Mouse (Mus musculus) CD8-positive naive resting alpha-beta T cell, adult 2 months (primary cell): ENCODE data around the gene B3gnt2.

ENCODE experiments used
- DNase-seq, 2 experiments: peaks; one replicate each; pipeline ENCODE4 v3.0.0; 2022; ENCODE audit warnings: low read depth in 2 of 2, low spot score in 2 of 2

Gene B3gnt2

DNA sequence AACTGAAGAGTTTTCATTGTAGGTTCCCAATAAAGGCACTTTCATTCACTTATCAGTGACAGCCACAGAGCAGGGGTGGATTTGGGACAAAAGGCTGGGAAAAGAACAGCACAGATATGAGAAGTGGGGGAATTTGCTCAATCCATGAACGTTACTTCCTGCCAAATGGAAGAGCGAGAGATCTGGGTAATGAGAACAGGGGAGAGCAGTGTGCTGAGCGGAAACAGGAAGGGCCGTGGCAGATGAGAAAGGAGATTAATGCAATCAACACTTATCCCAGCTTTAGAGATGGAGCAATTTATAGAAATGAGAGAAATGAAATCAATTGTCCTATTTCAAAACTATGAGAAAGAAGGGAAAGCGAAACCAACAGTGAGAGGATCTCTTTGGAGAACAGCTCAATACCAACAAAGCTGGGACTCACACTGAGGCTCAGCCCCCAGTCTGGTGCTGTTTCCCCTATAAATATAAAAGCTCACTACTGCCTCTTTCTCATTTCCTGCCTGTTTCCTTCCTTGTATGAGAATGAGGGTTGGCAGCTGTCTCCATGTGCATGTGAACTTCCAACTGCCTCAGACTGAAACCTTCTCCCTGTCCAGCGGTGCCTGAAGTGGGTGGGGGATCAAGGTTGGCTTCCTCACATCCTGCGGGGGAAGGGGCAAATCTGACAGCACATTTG is 11.0 kb upstream of the B3gnt2 start:
- DNase-seq, result no peak

DNA sequence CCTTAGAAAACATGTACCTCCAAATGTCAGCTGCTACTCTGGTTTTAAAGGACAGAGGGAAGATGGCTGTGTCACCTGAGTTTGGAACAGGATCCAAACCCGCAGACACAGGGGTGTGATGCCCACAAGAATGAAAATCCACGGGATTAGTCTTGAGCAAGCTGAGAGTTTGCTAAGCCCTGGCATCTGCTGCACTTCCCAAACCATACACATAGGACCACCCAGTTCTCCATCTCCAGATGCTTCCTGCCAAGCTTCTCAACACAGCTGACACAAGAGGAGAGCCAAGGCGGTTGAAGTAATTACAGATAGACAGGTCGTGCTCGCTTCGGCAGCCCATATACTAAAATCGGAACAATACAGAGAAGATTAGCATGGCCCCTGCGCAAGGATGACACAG is 7.8 kb upstream of the B3gnt2 start:
- no peak for DNase-seq

DNA sequence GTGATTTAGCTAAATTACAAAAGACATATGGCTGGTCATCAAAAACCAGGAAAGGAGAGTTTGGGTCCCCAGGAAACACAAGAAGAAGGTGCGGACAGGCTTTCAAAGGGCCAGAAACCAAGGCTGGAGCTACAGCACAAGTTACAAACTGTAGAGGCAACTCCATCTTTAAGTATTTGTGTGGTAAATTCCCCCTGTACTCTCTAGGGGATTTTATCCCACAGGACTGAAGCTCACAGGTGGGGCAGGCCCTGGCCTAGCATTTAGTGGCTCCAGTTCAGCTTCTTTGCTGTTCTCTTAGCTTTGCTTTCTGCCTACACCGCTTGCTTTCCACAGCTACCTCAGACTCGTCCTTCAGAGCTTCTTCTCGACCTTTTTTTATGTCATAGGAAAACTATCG is 6.9 kb upstream of the B3gnt2 start:
- DNase-seq, result no peak

DNA sequence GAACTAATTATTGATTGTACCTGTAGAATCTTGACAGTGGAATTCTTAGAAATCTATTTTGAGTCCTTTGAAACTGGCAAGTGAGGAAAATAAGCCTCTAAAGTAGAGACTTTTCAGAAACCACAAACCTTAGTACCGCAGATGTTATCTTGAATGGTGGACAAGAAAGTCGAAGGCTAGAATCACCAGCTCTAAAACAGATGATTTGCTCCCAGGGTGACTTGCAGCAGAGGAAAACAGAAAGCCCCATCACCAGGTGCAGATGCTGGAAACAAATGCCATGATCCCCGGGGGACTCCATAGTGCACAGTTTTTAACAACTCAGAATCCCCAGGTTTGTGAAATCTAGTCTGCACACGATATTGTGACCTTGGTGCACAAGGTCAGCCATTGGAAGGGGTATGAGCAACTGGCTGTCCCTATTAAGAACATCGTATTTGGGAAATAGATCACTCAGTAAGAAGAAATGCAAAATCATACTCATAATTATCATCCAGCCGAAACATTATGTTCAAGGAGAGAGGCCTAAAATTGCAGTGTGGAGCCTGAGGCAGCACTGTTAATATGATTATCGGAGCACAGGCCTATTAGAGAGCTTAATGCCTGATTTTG is 5.0 kb upstream of the B3gnt2 start:
- DNase-seq, result no peak

DNA sequence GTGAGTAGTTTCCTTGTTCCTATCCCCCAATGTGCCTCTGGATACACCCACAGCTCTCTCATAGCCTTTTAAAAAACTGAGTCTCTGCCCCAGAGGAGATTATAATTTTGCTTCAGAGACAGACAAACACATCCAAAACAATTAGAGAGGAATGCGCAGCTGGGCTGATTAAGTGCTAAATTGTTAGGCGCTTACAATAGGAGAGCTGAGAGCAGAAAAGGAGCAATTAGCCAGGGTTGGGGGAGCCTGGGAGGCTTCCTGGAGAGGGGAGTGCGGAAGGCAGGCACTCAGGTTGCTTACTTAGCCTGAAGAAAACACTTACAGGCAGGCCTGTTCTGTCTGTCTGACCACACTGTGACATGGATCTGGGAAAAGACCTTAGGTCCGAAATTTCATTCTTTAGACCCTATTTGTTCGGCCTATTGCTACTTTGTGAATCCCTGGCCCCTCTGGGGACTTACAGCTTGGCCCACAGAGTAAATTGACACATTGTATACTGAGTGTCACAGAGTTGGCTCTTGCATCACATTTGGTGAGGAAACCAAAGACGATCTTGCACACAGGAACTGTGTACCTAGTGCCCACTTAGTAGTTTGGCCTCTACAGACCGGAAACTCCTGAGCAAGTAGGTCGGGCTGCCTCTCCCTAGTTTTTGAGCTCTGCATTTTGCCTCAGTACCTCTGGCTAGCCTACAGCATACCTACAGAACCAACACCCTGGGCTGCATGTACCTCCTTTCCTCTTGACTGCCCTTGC is 3.7 kb upstream of the B3gnt2 start:
- DNase-seq, result no peak

DNA sequence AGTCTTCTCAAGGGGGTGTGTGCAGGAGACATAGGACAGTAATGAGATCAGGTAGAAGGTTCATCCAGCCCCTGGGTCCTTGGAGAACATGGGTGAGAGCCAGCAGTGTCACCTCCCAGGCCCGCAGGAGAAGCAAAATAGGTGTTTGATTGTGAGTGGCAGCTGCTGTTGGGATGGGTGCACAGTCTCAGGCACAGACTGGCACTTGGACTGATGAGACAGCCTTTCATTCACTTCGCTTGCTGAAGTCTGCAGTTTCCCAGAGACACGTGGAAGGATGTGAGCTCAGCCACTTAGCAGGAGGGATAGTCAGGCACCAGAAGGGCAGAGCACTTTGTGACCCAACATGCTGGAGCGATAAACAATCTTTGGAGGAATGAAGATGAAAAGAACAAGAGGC is 2.8 kb upstream of the B3gnt2 start:
- no peak for DNase-seq

DNA sequence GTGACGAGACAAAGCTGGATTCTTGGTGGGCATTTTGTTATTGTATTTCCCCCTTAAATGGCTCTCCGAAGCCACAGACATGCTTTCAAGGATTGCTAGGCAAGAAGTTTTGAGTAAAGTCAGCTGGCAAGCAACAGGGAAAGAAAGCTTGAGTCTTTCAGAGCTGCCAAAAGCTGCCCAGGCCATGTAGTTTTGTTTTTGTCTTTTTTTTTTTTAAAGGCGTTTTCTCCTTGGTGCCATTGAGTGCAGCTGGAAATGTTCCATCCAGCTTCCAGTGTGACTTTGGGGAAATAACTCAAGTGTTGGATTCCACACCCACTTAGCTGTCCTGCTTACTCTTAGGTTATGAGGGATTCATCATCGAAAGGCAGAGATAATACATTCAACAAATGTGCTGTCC is 554 bp upstream of the B3gnt2 start:
- no peak for DNase-seq

DNA sequence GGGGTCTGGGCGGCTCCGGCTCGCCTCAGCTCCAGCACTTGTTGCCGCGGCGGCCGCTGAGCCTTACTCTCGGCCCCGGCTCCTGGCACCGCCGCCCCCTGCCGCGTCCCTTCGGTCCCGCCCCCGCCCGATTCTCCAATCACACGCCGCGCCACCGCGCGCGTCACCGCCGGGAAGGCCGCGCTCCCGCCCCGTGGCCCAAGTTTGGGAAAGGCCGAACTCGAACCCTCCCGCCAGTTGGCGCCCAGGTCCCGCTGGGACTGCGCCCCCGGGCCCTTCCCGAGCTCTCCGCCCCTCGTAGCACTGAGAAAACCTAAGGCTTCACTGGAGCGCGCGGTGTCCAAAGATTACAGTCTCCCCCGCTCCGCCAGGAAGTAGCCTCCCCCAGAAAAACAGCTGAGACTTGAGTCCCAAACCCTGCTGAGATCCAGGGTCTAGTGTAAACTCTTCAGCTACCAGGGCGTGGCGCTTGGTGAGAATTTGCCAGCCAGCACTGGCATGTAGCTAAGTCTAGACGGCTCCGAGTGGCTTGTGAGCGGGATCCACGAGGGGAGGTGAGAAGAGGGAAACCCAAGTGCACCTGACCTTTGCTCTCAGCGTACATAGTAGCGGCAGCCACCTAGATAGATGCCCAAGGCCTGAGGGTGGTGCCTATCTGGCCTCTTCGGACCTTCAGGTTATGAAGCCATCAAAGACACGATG is 977 bp downstream of the B3gnt2 start:
- DNase-seq, result peak; percentile 73 to 83

DNA sequence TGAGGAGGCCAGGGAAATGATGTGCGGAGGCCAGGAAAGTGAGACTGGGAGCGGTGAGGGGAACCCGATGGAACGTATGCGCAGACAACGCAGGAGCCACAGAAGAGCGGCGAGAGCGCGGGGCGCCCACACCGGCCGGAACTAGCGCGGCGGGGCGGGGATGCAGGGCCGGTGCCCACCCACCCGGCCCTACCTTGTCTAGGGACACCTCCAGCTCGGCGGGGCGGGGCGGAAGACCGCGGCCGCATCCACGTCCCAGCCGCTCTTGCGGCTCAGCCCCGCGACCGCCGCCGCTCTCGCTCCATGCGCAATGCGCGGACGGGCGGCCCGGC is 1.5 kb downstream of the B3gnt2 start:
- peak in 1 of 2 experiments; percentile 40 for DNase-seq

DNA sequence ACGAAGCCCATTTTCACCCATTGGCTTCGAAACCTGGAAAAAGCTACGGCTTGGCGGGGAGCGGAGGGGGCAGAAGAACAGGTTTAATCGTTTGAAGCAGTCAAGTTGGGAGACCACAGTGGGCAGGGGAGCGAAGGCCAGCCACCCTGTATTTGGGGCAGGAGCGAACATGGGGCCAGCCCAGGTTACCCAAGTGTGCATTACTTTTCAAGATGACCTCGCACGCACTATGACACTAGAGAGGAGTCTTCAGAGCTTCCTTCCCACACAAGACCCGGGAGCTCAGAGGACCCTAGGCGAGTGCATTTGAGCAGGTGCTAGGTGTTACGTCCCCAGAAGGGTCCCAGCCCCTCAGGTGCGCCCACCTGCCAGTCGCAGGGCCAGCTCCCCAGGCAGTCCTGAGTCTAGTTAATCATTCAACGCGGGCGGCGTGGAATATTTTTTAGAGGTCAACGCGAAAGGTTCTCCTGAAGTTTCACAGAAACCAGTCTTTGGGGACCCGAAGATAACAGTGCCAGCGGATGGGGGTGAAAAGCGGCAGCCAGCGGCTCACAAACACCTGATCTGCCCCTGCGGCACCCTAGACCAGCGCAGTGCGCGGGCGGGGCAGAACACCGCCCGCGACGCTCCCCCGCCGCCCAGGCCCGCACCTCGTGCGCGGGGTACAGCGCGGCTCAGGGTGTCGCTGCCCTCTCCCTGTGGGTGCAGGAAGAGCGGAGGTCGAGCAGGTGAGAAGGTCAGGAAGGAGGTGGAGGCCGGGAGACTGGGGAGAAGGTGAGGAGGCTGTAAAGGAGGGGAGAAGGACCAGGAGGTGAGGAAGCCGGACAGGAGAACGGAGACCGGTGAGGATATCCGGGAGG is 2.1 kb downstream of the B3gnt2 start:
- DNase-seq, result peak; percentile 44 to 48

DNA sequence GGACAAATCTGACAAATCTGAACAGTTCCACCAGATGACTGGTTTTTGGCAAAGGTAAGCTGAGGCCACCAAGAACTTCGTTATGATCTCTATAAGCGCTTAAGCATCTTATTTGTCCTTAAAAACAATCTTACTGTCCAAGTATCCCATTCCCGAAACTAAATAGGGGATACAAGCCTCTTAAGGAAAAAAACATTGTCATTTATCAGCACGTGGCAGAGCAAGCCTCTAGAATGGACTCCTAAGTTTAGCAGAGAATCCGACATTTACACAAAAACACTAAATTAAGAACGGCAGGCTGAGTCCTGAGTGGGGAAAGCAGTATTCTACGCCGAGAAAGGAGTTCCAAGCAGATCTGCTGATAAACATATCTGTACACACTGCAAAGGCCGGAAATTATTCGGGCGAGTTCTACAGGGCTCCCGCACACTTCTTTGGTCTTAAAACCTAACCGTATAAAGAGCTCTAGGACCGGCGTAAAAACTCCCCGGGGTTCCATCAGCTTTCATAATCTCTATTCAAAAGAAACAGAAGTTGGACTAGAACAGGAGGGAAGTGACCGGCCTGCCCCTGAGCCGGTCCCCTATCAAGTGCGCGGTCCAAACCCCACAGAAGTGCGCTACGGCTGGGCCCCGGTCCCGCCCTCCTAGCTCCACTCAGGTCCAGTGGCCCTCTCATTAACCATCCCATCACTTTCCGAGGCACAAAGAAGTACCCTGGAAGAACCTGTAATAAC is 2.9 kb downstream of the B3gnt2 start:
- no peak for DNase-seq

DNA sequence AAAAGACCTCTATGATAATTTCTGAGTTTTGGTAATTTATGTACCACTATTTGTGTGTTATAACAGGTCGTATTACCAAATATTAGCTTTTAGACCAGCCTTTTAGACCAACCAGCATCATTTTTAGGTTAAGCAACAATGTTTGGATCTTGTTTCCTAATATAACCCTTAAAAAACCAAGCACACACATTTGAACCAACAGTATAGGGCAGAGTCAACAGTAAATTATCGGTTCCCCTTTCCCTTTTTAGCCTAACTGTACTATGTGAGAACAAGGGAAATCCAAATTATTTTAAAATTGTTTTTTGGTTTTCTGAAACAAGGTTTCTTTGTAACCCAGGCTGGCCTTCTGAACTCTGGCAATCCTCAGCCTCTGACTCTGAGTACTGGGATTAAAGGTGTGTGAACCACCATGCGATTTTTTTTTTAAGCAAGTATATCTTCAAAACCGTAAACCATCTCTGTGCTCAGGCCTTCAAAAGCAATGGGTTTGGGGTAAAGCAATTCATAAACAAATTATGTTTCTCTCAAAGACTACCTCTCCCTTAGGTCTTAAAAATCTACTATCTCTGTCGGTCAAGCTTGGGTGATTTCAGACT is 3.6 kb downstream of the B3gnt2 start:
- no peak for DNase-seq

DNA sequence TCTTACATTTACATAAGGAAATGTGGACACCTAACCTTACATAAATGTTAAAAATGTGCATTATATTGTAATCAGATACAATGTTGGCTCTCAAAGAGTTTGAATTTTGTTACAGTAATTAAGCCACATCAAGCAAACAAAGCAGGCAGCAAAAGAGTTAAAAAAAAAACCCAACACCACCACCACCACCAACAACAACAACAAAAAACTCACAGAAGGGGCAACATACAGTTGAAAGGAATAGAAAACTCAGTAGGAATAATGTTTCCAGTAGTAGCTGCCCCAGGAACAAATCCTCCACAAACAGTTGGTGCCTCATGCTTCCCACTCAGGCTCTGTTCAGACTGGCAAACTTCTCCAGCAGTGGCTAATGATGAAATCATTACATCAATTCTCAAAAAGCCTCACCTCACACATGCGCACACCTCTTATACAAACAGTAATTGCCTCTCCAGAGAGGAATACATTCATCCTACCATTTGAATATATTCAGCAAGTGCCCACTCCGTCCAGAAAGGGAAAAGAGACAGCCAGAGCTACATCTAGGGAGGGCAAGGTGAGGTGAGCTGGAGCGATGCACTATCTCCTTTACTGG is 4.3 kb downstream of the B3gnt2 start:
- no peak for DNase-seq

DNA sequence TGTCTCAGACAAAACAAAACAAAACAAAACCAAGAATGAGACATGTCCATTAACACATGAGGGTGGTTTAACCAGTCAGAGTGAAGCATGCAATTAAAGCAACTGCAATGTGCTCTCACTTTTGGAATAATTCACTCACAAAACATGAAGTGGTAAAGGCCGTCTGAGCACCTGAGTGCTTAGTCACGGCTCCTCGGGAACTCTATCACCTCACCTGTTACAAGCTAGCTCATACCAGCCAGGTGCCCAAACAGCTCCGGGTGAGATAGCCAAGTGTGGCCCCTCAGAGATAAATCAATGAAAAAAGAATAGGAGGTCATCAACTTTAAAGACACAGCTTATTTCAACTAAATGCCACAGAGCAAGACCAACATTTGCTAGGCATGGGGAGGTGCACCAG is 6.2 kb downstream of the B3gnt2 start:
- no peak for DNase-seq

DNA sequence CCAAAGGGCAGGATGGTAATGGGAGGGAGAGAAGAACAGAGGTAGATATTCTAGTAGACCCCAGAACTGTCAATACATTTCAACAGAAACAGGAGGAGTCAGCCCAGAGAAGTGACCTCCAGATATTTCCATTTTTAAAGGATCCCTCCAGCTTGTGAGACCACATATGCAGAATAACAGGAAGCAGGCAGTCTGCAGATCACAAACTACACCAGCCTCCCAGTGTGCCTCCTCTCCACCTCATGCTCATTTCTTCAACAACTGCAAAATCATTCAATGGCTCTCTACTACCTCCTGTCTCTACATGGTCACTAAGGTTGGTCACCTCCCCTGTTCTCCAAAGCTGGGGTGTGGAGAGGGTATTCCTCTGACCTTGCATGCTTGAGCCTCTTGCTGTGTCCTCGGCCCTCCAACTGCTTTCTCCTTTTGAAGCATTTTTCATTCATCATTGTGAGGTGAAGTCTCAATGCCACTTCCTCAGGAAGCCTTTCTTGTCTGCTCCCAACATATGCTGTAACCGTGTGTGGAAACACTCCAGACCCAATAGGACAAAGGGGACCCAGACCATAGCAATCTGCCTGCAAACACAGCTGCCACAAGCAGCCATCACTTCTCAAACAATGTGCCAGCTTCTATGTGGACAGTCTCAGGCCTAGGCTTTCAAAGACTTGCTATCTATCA is 7.1 kb downstream of the B3gnt2 start:
- no peak for DNase-seq

DNA sequence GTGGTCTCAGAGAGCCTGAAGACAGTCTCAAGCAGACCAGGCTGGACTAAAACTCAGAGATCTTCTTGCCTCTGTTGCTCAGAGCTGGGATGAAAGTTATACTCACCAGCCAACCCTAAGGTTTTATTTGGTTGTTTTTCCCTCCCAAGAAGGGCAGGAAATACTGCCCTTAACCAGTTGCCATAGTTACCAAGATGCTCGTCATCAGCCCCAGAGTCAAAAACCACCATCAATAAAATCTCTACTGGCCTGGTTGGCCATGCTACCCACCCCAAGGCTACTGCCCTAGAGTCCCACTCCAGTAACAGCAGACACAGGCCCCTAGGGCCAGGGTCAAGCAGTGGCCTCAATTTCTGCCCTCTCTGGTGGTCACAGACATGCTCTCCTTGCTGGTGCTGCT is 8.3 kb downstream of the B3gnt2 start:
- no peak for DNase-seq

DNA sequence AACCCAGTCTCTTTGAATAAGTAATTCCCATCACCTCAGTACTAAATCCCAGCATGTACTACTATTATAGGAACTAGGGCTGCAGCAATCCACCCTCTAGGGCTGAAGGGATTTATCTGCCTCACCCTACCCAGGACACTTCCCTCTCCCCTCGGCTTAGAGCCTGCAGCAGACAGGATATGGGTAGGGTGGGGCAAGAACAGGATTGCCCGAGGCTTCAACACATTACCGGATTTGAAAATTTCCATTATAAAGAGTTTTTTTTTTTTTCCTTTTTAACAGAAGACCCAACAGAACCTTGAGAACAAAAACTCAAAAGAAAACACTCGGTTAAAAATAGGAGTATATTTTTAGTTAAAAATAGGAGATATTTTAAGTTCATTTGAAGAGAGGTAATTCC is 9.3 kb downstream of the B3gnt2 start:
- no peak for DNase-seq

DNA sequence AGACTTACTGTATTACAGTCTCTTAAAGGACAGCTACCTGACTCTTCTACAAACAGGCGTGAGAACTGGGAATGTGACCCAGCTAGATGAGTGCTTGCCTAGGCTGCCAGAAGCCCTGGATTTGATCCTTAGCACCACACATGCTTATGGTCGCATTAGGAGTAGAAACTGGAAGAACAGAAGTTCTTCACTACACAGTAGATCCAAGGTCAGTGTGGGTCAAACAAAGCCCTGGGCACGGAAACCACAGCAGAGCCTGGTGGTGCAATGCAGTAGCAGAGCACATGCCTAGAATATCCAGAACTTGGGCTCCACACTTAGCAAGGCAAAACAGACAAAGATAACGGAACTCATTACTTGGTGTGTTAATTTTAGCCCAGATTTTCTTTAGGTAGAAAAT is 10.7 kb downstream of the B3gnt2 start:
- DNase-seq, result no peak

DNA sequence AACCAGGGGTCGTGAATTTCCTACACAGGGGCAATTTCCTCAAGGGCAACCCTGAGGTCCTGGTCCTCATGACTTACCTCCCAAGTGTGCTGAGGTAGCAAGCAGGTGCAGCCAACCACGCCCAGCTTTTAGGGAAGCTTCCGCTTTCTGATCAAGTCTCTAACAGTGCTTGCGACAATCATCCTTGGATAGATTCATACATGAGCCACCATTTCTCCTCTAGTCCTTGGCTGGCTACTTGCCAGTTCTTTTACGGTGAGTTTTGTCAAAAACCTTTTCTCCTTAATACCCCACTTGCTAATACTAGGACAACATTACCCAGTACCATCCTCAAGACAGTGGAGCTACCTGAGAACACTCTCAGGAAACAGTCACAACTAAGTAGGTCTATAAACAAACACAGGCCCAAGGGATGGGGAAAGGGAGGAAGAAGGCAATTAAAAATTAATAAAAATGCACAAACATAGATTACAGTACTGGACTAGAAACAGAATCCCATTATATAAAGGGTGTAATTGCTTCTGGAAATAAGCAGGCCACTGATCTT is 12.0 kb downstream of the B3gnt2 start:
- DNase-seq, result no peak
